Mouse (Mus musculus): ENCODE results near the gene Lrrc55. TPM values are rescaled to one million over a fixed set of nuclear protein-coding genes. Genes with fewer than 3 reads are reported as not detected.

Gene Lrrc55
- polyA plus RNA-seq, 1 experiment from 2014 or later, result 0.35 TPM

GRCm38 (mm10) chr2:85144908-85145307 is 52.1 kb downstream of the Lrrc55 start:
- ATAC-seq (ENCODE audit: extremely low read depth, insufficient number of reproducible peaks, low FRiP score, low TSS enrichment), result no peak
- Histone ChIP-seq H3K9ac (no peak overlapping the region), H3K9me3 (no peaks in the 10 kb centered on the region), H3K27me3 (replicated peaks) (no peaks in the 10 kb centered on the region), H3K36me3 (no peaks in the 10 kb centered on the region), H3K27ac (replicated peaks) (no peak overlapping the region), H3K4me2 (no peak overlapping the region), H3K4me3 (no peak overlapping the region), H3K4me1 (peaks cover 10% of the 10 kb centered on the region)
- WGBS, result 77% methylated on average over 2 of the region's 2 CpGs

GRCm38 (mm10) chr2:85140833-85141232 is 56.2 kb downstream of the Lrrc55 start:
- no peak overlapping the region for H3K9ac ChIP-seq
- no peak overlapping the region for H3K4me3 ChIP-seq
- no peaks in the 10 kb centered on the region for H3K36me3 ChIP-seq
- H3K27ac ChIP-seq (replicated peaks), result no peak overlapping the region
- 0 out of 2 replicates have a peak overlapping the region, but pooled peaks have one; percentile 24 for H3K4me2 ChIP-seq
- no peaks in the 10 kb centered on the region for H3K9me3 ChIP-seq
- ATAC-seq (ENCODE audit: extremely low read depth, insufficient number of reproducible peaks, low FRiP score, low TSS enrichment), result no peak
- peaks cover 23% of the 10 kb centered on the region for H3K27me3 ChIP-seq (replicated peaks)
- H3K4me1 ChIP-seq, result peaks cover 19% of the 10 kb centered on the region

- Histone ChIP-seq H3K27ac (replicated peaks) (peak overlapping the region; percentile 43; the same call in 1 of the 2 replicates), H3K36me3 (no peaks in the 10 kb centered on the region), H3K9me3 (no peaks in the 10 kb centered on the region), H3K4me2 (peak overlapping the region; percentile 24), H3K9ac (peak overlapping the region; percentile 56), H3K4me3 (peak overlapping the region; percentile 33), H3K4me1 (peaks cover 21% of the 10 kb centered on the region), H3K27me3 (replicated peaks) (peaks cover 25% of the 10 kb centered on the region)
- whole genome bisulfite sequencing, result 27% methylated on average over 7 of the region's 7 CpGs
- no peak for ATAC-seq (ENCODE audit: extremely low read depth, insufficient number of reproducible peaks, low FRiP score, low TSS enrichment)
These were observed 57.2 kb downstream of the Lrrc55 start for GRCm38 (mm10) chr2:85139846-85140245.

- Histone ChIP-seq H3K27ac (replicated peaks) (peak overlapping the region; percentile 43), H3K4me2 (peak overlapping the region; percentile 24), H3K9ac (peak overlapping the region; percentile 56), H3K4me3 (peak overlapping the region; percentile 33), H3K27me3 (replicated peaks) (peaks cover 25% of the 10 kb centered on the region), H3K4me1 (peaks cover 21% of the 10 kb centered on the region), H3K9me3 (no peaks in the 10 kb centered on the region), H3K36me3 (no peaks in the 10 kb centered on the region)
- 22% methylated on average over 4 of the region's 4 CpGs for WGBS
- ATAC-seq (ENCODE audit: extremely low read depth, insufficient number of reproducible peaks, low FRiP score, low TSS enrichment), result no peak
These were observed 57.6 kb downstream of the Lrrc55 start for GRCm38 (mm10) chr2:85139393-85139792.

GRCm38 (mm10) chr2:85138143-85138542 is 58.9 kb downstream of the Lrrc55 start:
- Histone ChIP-seq H3K27ac (replicated peaks) (no peak overlapping the region), H3K9me3 (no peaks in the 10 kb centered on the region), H3K4me3 (peak overlapping the region; percentile 33), H3K4me1 (peaks cover 21% of the 10 kb centered on the region), H3K27me3 (replicated peaks) (peaks cover 25% of the 10 kb centered on the region), H3K4me2 (no peak overlapping the region), H3K9ac (no peak overlapping the region), H3K36me3 (no peaks in the 10 kb centered on the region)
- no peak for ATAC-seq (ENCODE audit: extremely low read depth, insufficient number of reproducible peaks, low FRiP score, low TSS enrichment)
- WGBS, result 38% methylated on average over 2 of the region's 2 CpGs

GRCm38 (mm10) chr2:85137601-85138140 is 59.3 kb downstream of the Lrrc55 start:
- Histone ChIP-seq H3K4me1 (peaks cover 24% of the 10 kb centered on the region), H3K9ac (peak overlapping the region; percentile 33), H3K36me3 (no peaks in the 10 kb centered on the region), H3K27ac (replicated peaks) (no peak overlapping the region), H3K9me3 (no peaks in the 10 kb centered on the region), H3K4me3 (peak overlapping the region; percentile 33), H3K27me3 (replicated peaks) (peaks cover 25% of the 10 kb centered on the region), H3K4me2 (0 out of 2 replicates have a peak overlapping the region, but pooled peaks have one; percentile 7)
- no peak for ATAC-seq (ENCODE audit: extremely low read depth, insufficient number of reproducible peaks, low FRiP score, low TSS enrichment)
- WGBS, result 36% methylated on average over 10 of the region's 10 CpGs

- ATAC-seq (ENCODE audit: extremely low read depth, insufficient number of reproducible peaks, low FRiP score, low TSS enrichment), result no peak
- Histone ChIP-seq H3K27ac (replicated peaks) (no peak overlapping the region), H3K36me3 (no peaks in the 10 kb centered on the region), H3K27me3 (replicated peaks) (peaks cover 25% of the 10 kb centered on the region), H3K4me3 (peak overlapping the region; percentile 33), H3K9me3 (no peaks in the 10 kb centered on the region), H3K9ac (peak overlapping the region; percentile 33), H3K4me2 (peak overlapping the region; percentile 8; the same call in 1 of the 2 replicates), H3K4me1 (peaks cover 31% of the 10 kb centered on the region)
- 49% methylated on average over 21 of the region's 21 CpGs for WGBS
These were observed 60.0 kb downstream of the Lrrc55 start for GRCm38 (mm10) chr2:85136831-85137520.

GRCm38 (mm10) chr2:85136089-85136488 is 60.9 kb downstream of the Lrrc55 start, which contains the start of gene Aplnr:
Gene Aplnr, plus strand, starts transcription at chr2:85136225.
- Histone ChIP-seq H3K27ac (replicated peaks) (no peak within 1 kb of the TSS), H3K9ac (peak within 1 kb of the TSS; percentile 33; the same call in 1 of the 2 replicates), H3K9me3 (no peaks in the 10 kb centered on the region), H3K4me3 (peak within 1 kb of the TSS; percentile 33), H3K4me2 (peak within 1 kb of the TSS; percentile 8; the same call in 1 of the 2 replicates), H3K27me3 (replicated peaks) (peaks cover 25% of the 10 kb centered on the region), H3K4me1 (peaks cover 40% of the 10 kb centered on the region), H3K36me3 (no peaks in the 10 kb centered on the region)
- 20% methylated on average over 4 of the region's 4 CpGs for WGBS
- ATAC-seq (ENCODE audit: extremely low read depth, insufficient number of reproducible peaks, low FRiP score, low TSS enrichment), result no peak

- Histone ChIP-seq H3K27me3 (replicated peaks) (peaks cover 25% of the 10 kb centered on the region), H3K9me3 (no peaks in the 10 kb centered on the region), H3K4me3 (no peak overlapping the region), H3K36me3 (no peaks in the 10 kb centered on the region), H3K4me2 (no peak overlapping the region), H3K4me1 (peaks cover 41% of the 10 kb centered on the region), H3K27ac (replicated peaks) (no peak overlapping the region), H3K9ac (no peak overlapping the region)
- ATAC-seq (ENCODE audit: extremely low read depth, insufficient number of reproducible peaks, low FRiP score, low TSS enrichment), result no peak
- WGBS, result 20% methylated on average over 1 of the region's 1 CpGs
These were observed 61.9 kb downstream of the Lrrc55 start for GRCm38 (mm10) chr2:85135099-85135498.

- 21% methylated on average over 2 of the region's 2 CpGs for WGBS
- no peaks in the 10 kb centered on the region for H3K9me3 ChIP-seq
- H3K27ac ChIP-seq (replicated peaks), result peak overlapping the region; percentile 61
- no peak overlapping the region for H3K4me3 ChIP-seq
- H3K27me3 ChIP-seq (replicated peaks), result peaks cover 16% of the 10 kb centered on the region
- no peak overlapping the region for H3K9ac ChIP-seq
- H3K36me3 ChIP-seq, result no peaks in the 10 kb centered on the region
- peaks cover 31% of the 10 kb centered on the region for H3K4me1 ChIP-seq
- no peak for ATAC-seq (ENCODE audit: extremely low read depth, insufficient number of reproducible peaks, low FRiP score, low TSS enrichment)
- H3K4me2 ChIP-seq, result no peak overlapping the region
These were observed 64.8 kb downstream of the Lrrc55 start for GRCm38 (mm10) chr2:85132204-85132603.

GRCm38 (mm10) chr2:85131724-85132123 is 65.3 kb downstream of the Lrrc55 start:
- peaks cover 11% of the 10 kb centered on the region for H3K27me3 ChIP-seq (replicated peaks)
- H3K9me3 ChIP-seq, result no peaks in the 10 kb centered on the region
- ATAC-seq (ENCODE audit: extremely low read depth, insufficient number of reproducible peaks, low FRiP score, low TSS enrichment), result 0 out of 2 replicates have a peak, but pooled peaks have one; percentile 5
- H3K4me2 ChIP-seq, result no peak overlapping the region
- 20% methylated on average over 1 of the region's 1 CpGs for WGBS
- peaks cover 31% of the 10 kb centered on the region for H3K4me1 ChIP-seq
- no peaks in the 10 kb centered on the region for H3K36me3 ChIP-seq
- H3K4me3 ChIP-seq, result no peak overlapping the region
- peak overlapping the region; percentile 61 for H3K27ac ChIP-seq (replicated peaks)
- H3K9ac ChIP-seq, result no peak overlapping the region
